Mouse (Mus musculus) adrenal gland, postnatal 14 days (tissue): ENCODE results near the gene Ppp6c. TPM values are rescaled to one million over a fixed set of nuclear protein-coding genes. Genes with fewer than 3 reads are reported as not detected.
"Not testable (repeated sequence)": the region's sequence is repeated elsewhere in the genome, so short reads cannot be mapped to it uniquely, and the experiment has no call there.

Experiments used
- DNase-seq: peaks from one replicate; pipeline ENCODE4 v3.0.0; 2021; ENCODE audit warnings: mixed read lengths
- long read RNA-seq, 2 experiments: library from polyadenylated mRNA; stranded (forward); transcript quantifications; one replicate each; pipeline ENCODE4 v2.0.0; 2021
- total RNA-seq: library from RNA; stranded (reverse); gene quantifications from 2 replicates; pipeline ENCODE4 v1.2.3, GENCODE M21; 2021

Ppp6c gene
- 81.0 and 81.2 TPM in 2 replicates for total RNA-seq
- long read RNA-seq, experiment 1, full-length matches to known transcripts, result 87 of 96 reads
- long read RNA-seq, experiment 1, partial matches to known transcripts, result 2 of 96 reads
- long read RNA-seq, experiment 1, other reads (novel, unspliced or antisense), result 7 of 96 reads
- long read RNA-seq, experiment 2, full-length matches to known transcripts, result 37 of 48 reads
- long read RNA-seq, experiment 2, partial matches to known transcripts, result 0 of 48 reads
- long read RNA-seq, experiment 2, other reads (novel, unspliced or antisense), result 11 of 48 reads

GRCm38 (mm10) chr2:39226019-39226640 lies at the start of gene Ppp6c:
Gene Ppp6c, minus strand, starts transcription at chr2:39226451.
- peak; percentile 94 for DNase-seq

DNA sequence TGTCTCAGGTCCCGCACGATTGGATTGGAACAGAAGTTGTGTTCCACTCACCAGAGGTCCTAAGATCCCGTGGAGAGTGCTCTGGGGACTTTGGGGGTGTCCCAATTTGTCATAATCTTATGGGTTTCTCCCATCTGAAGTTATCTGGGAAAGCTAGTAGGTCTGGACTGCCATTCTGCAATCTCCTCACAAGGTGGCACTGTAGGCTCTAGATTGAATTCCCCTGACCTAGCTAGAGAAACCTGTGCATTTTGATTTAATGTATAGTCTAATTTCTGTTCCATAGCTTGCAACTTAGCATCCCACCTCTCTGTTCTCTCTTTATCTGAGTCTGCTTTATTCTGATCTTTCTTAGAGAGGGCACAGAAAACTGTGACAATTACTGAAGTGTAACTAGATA lies 42.1 kb upstream of the Ppp6c start:
- DNase-seq, result peak; percentile 25

DNA sequence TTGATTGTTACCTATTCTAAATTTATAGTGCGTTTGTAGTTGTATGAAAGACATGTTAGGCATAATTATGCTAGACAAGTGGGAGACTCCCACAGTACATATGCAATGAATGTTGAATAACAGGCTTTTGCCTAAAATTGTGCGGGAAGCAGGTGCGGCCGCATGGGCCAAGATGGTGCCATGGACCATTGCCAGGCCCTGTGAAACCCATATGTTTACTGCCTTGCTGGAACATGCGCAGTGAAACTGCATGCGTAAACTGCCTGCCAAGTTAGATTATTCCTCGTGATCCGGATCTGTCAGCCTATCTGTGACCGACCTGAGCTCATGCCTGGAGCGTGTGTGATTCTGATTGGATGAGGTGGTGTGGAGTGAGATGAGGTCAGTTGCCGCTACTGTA lies 26.0 kb upstream of the Ppp6c start:
- not testable (repeated sequence) for DNase-seq

DNA sequence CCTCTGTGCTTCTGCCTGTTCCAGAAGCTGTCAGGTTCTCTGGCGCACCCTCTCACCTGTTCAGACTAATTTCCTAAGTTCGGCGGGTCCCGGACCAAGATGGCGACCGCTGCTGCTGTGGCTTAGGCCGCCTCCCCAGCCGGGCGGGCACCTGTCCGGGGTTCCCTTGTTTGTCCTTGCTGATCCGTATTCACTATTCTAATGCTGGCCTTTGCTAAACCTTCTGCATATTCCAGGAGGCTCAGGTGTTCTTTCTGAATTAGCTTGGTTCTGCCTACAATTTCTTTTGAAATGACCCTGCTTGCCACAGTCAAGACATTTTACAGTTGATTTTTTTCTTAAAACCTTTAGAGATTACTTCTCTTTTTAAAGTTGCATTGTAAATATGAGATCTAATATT lies 20.6 kb upstream of the Ppp6c start:
- not testable (repeated sequence) for DNase-seq

DNA sequence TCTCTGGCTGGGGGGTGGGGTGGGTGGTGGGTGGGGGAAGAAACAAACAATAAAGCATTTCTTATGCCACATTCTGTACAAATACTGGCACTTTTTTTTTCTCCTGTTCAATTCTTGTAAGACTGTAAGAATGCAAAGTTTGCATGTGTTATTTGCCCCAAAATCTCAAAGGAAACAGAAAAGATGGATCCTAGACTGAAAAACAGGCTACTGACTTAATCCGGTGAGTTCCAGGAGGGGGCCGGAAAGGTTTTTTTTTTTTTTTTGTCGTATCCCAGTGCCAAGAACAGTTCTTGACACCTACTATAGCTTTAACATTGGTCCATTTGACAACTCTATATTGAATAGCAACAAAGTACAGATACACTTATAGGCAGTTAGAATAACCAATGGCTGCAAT lies 480 bp upstream of the Ppp6c start:
- no peak for DNase-seq

DNA sequence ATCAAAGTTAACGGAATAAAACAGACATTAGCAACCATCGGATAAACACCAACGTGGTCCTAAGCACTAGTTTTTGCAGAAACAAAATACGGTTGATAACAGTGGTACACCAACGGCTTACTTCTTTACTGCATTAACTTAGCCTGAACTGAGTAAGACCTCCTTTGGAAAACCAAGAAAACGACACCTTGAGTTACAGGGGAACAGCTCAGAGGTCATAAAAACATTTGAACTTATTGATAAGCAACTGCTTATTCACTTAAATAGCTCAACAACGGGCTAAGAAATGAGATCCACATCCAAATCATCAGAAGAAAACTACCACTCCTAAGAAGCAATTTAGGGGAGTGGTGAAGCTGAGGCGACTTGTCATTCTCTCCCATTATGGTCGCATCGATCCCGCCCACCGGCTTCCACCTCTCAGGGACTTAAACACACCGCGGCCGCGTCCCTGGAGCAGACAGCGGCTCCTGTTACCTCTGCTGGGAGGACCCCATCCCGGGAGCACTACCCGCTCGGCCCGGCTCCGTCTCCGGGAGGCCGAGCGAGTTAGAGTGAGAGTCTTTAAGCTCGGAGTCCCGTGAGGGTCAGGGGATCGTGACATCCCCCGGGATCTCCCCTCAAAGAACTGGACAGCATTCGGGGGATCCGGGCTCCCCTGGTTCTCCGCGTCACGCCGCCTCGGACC lies 776 bp downstream of the Ppp6c start:
- DNase-seq, result peak; percentile 54

- no peak for DNase-seq
These were observed 1.6 kb downstream of the Ppp6c start for GRCm38 (mm10) chr2:39224621-39225020.

- no peak for DNase-seq
These were observed 6.2 kb downstream of the Ppp6c start for GRCm38 (mm10) chr2:39220010-39220409.

DNA sequence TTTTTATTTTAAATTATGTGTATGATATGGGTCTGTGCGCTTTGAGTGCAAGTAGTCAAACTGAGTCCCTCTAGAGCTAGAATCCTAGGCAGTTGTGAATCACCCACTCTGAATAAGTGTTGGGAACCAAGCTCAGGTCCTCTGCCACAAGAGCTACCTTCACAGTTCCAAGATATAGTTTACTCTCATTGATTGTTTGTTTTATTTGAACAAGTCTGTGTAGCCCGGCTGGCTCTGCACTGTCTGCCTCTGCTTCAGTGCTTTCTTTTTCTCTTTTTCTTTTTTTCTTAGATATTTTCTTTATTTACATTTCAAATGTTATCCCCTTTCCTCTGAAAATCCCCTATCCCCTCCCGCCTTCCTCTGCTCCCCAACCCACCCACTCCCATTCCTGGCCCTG lies 7.2 kb downstream of the Ppp6c start:
- no peak for DNase-seq

GRCm38 (mm10) chr2:39217150-39217549 lies 9.1 kb downstream of the Ppp6c start:
- no peak for DNase-seq

GRCm38 (mm10) chr2:39210738-39211137 lies 15.5 kb downstream of the Ppp6c start:
- no peak for DNase-seq

- no peak for DNase-seq
These were observed 22.9 kb downstream of the Ppp6c start for GRCm38 (mm10) chr2:39203359-39203758.

GRCm38 (mm10) chr2:39194809-39195208 lies 31.4 kb downstream of the Ppp6c start:
- DNase-seq, result no peak

DNA sequence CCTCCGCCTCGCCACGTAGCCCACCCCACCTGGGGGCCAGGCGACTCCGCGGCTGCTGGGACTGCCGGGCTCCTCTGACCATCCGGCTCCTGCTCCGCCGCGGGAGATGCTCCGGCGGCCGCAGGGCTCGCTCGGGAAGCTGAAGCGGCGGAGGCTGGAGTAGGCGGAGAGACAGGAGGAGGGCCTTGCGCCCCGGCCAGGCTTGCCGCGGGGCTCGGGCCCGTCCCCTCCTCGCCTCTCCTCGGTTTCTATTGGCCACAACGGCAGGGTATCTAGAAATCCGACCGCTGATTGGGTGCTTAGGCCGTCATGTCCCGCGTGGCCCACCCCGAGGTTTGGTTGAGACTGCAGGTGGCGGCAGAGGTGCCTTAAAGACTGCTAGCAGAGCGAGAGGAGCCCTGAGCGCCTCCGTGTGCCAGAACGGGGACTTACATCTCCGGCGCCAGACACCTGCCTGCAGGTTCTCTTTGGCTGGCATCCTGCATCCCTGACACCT lies 35.6 kb downstream of the Ppp6c start, which contains the start of gene Scai:
TSS of gene Scai (minus strand) at position 174 of the 496 bp plus-strand sequence.
- DNase-seq, result peak; percentile 98

GRCm38 (mm10) chr2:39189961-39190560 lies 36.2 kb downstream of the Ppp6c start:
- peak; percentile 67 for DNase-seq

GRCm38 (mm10) chr2:39185942-39186341 lies 40.3 kb downstream of the Ppp6c start:
- no peak for DNase-seq

GRCm38 (mm10) chr2:39183587-39183986 lies 42.7 kb downstream of the Ppp6c start:
- DNase-seq, result no peak

DNA sequence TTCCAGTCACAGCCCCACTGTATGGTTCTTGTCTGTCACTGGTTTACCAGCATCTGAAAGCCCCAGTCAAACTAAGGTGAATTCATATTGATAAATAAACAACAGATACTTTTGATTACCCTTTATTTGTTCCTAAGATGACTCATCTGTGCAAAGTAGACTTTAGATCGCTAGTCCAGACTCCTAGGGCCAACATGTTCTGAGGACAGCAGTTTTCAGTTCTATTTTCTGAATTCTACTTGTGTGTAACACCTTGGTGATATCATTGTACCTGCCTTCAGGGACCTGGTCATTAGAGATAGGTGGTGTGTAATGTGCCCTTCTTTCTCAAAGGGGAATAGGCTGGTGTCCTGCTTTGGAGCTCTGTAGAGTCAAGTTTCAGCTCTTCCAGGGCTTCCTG lies 65.3 kb downstream of the Ppp6c start:
- no peak for DNase-seq

GRCm38 (mm10) chr2:39157916-39158315 lies 68.3 kb downstream of the Ppp6c start:
- DNase-seq, result no peak

DNA sequence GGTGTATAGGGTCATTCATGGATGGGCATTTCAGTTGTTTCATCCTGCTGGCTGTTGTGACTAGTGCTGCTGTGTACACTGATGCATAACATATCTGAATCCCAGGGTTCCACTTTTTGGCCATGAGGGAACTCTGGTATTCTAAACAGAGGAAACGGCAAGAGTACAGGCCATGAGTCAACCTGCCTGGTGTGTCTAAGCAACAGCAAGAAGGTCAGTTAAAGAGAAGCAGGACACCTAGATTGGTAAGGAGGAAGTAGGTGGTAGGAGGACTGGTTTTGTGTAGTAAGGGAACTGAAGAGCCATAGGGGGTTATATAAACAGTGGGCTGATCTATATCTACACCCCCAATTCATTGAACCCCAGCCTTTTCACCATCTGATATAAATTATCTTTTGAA lies 69.4 kb downstream of the Ppp6c start:
- DNase-seq, result no peak

DNA sequence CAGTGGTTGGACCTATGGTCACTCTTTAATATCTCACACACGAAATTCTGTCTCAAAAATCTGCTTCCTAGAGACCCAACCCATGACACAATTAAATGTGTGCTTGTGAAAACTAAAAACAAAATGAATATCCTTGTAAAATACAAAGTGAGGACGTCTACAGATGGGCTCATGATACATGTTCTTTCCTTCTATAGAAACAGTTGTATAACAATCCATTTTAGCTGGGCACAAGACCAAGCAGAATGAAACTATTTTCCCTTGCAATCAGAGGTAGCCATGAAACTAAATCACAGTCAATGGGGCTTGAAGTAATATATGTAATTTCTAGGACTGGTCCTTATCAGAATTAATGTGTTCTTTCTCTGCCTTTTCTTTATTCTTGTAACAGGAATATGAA lies 75.3 kb downstream of the Ppp6c start:
- no peak for DNase-seq

- DNase-seq, result no peak
These were observed 78.2 kb downstream of the Ppp6c start for GRCm38 (mm10) chr2:39148075-39148474.

- no peak for DNase-seq
These were observed 79.8 kb downstream of the Ppp6c start for GRCm38 (mm10) chr2:39146469-39146868.
